Mouse (Mus musculus): ENCODE measurements around the gene Erf. TPM values are rescaled to one million over a fixed set of nuclear protein-coding genes. Genes with fewer than 3 reads are reported as not detected.

Erf gene
- total RNA-seq, 1 experiment from 2014 or later, result 34.4 TPM

DNA sequence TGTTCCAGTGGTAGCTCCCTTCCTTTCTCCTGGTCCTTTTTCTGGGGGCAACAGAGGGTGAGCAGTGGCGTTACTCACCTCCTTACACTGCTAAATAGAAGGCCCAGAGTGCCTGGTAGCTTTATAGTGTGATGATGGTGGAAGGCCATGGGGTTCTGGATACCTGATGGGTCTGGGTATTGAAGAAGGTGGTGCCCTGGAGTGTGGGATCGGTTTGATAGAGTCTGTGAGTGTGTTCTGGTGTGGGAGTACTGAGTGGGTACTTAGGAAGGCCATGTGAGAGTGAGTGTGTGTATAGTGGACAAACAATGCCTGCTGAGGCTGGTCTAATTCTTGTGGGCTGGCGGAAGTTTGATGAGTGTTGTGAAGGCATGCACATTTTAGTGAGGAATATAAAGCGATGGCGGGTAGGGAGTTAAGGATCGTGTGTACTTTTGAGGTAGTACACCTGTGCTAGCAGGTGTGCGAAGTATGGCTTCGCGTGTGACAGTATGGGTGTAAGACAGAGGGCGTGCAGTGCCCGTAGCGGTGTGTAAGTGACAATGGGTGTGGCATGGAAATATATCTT is 30.7 kb upstream of the Erf start:
- DNase-seq, result no peak

DNA sequence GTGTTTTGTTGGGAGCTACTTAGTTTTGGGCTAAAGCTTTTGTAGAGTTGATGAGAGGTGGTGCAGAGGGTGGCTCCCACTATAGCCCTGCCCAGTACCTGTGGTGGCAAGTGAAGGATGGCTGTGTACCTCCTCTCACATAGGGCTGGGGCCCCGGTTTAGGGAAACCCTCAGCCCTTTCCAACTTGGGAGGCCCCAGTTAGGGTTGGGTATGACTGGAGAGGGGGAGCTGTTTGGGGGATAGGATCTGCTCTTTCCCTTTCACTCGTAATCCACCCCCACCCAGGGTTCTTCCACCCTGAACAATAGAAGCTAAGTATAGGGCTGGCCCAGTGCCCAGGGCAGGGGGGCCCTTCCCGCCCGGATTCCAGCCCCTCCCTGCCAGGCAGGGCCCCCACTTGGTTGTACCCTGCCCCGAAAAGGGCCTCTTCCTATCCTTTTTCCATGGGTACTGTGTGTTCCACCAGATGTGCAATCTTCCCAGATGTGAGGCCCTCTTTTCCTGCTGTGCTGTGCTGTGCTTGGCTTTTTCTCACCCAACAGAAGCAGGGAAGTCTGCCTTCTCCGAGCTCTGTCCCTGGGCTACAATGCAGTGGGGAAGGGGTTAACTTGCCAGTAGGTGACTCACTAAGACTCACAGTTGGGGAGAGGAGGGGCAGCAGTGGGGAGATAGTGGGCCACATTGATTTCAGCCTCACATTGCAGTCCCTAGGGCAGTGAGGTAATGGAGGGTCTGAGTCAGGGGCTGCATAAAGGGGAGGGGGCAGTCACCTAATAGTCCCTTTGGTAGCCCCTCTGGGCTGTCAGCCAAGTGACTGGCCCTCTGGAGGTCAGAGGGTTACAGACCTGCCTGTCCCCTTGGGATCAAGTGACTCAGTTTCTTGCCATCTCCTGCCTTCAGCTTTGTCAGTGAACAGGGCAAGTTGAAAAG is 29.6 kb upstream of the Erf start:
- DNase-seq, result peak; percentile 76

DNA sequence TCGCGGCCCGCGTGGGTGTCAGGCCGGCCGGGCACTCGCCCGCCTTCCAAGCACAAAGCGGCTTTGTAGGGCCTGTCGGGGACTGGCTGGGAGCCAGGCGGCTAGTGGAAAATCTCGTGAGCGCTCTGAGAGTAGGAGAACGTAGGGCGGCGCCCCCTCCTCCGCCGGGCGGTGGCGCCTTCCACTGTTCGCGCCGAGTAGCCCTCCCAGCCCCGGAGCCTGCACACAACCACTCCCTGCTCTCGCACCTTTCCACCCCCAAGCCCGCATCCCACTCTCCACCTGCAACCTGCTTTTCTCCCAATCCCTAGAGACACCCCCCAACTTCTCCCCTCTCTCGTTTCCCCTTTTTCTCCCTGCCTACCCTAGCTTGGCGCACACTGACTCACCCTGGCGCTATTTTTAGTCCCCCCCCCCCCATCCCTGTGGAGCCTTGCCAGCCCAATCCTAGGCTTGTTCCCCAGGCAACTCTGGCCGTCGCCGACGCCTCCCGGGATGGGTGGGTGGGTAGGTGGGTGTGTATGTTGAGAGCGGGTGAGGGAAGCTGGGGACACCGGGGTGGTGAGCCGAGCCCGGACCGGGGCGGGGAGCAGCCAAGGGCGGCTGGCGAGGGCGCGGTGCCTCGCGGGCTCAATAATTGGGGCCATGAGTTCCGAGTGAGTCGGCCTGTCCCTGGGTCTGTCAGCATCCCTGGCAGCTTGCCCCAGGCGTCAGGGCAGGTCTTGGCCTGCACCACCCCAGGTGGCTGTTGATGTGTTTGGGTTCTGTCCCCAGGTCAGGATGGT is 28.7 kb upstream of the Erf start:
- DNase-seq, result peak; percentile 88

DNA sequence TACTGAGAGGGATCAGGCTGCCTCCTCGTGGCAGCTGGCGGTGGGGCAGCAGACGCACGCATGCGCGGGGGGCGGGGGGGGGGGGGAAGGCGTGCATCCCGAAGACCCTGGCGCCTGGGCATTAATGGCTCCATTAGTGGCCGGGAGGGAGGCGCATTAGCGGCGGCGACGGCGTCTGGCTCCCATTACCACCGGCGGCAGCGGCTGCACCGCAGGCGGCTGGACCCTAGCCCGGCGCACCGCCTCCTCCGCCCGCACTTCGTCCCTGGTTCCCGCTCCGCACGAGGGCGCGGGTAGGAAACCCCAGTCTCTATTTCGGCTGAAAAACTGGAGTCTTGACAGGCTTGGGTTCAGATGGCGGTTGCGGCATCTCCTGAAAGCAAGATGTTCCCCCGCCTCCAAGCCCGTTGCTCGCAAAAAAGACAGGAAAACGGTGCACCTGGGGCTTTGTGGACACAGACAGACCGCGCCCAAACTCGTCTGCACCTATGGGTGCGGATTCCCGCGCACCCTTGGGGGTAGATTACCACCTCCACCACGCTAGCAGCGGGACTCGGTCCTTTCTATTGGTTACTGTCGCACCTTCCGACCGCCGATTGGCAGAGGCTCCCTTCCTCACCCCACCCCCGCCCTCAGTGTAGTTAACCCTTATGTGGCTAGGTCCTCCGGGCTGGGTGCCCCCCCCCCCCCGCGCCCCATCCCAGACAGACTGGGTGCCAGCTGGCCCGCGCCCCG is 27.9 kb upstream of the Erf start:
- peak; percentile 90 for DNase-seq

DNA sequence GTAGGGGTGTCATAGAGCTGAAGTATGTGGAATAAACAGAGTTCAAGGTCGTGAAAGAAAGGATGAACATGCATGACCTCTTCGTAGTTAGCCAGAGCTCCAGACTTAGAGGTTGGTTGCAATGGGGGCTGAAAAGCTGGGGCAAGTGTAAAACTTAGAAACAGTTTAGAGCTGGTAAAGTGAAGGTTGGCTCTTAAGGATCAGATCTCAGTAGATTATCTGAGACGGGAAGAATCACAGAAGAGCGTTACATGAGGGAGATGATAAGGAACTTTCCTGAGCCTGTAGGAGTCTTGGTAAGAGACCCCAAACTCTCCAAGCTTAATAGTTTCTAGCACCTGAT is 27.4 kb upstream of the Erf start:
- DNase-seq, result no peak

DNA sequence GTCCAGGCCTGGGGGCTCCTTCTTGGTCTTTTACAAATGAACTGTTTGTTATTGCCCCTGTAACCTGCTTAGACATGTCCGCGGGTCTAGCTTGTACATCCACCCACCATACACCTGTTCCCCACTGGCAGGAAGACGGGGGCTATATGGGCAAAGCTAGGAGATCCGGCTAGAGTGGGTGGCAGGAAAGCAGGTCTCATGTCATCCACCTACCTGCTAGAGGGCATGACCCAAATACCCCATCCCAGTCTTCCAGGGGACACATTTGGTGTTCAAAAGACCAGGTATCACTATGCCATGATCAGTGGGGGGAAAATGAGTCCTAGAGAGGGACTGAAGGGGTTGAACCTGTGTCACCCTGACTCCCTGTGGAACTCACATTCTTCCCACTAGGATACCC is 26.8 kb upstream of the Erf start:
- no peak for DNase-seq

DNA sequence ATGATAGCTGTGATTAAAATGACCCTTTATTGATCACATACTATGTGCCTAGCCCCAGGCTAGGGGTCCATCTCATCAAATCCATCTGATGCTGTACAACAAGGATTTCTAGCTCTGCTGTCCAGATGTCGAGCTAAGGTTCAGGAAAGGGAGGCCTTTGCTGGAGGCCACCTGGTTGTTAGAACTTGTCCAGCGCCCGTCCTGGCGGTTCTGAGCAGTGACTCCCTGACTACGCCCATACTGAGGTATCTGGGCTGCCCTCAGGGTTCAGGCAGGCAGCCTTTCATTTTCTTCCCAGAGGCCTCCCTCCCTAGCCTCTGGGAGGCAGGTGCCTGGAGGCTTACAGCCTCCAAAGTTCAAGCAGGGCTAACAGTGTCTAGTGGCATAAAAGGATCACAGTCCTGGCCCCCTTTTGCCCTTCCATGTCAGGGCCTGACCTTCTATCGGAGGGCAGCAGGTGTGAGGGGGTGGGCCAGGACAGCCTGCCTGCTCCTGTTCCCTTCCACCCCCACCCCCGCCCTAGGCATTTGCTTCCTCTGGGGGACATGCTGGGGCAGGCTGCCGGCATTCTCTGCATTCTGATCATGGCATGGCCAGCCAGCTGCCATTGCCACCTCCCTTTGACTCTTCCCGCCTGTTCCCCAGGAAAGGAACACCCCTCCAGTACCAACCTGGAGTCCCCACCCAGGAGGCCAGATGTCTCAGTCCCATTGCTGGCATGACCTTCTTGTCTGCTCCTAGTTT is 25.2 kb upstream of the Erf start:
- no peak for DNase-seq

DNA sequence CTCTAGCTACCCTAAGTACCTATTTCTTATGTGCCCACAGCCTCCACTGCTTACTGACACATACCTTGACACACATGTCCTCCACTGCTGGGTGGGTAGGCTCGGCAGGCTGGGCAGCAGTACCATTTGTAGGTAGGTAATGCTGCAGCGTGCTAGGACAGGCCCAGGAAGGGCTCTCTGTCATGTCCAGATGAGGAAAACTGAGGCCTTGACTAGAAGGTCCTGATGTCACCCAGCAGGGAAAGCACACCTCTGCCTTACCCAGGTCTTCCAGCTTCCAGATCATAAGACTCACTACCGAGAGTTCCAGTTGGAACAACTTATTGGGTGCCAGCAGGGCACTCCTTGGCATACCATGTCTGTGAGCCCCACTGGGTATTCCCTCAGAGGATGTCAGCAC is 24.4 kb upstream of the Erf start:
- DNase-seq, result no peak

DNA sequence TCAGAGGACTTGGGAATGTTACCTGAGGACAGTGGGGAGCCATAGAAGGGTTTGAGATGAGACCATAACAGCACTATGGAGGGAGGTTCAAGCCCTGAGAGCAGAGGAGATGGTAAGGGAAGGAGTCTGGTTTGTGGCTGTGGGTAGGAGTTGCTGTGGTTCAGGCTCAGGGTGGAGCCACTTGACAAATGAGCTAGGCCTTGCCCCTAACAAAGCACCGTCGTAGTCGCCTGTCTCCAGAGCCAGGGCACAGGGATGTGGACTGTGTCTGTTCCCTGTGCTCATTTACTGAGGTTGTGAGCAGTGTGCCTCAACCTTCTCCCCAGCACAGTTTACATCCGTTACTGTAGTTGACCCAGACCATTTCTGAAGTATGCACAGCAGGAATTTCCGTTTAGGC is 24.0 kb upstream of the Erf start:
- no peak for DNase-seq

DNA sequence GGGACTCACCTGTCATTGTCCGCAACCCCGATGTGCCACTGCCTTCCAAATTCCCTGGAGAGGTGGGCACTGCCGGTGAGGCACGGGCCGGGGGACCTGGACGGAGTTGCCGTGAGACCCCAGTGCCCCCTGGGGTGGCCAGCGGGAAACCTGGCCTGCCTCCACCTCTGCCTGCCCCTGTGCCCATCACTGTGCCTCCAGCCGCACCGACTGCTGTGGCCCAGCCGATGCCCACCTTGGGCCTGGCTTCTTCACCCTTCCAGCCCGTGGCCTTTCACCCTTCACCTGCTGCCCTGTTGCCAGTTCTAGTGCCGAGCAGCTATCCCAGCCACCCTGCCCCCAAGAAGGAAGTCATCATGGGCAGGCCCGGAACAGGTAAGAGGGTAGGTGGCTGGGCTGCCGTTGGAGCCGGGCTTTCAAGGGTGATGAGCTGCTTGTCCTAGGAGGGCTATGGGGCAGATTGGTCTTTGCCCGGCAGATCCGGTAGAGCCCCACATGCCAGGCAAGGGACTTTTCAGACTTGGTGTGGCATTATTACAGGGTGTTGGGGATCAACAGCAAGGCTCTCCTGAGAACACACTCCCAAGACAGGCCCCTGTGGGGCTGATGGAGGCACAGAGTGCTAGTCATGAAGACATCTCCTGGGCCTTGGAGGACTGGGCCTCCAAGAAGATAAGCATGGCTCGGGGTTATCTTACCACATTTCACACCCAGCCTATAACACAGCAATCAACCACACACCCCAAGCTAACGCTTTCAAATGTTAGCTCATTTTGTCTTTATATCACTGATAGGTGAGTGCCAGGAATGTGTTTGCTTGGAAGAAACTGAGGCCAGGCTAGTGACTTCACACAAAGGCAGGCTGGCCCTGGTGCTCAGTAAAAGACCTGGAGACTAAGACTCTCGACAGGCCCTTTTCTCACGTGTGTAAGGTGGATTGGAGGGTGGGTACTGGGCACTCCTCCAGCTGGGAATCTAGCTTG is 23.0 kb upstream of the Erf start:
- no peak for DNase-seq

DNA sequence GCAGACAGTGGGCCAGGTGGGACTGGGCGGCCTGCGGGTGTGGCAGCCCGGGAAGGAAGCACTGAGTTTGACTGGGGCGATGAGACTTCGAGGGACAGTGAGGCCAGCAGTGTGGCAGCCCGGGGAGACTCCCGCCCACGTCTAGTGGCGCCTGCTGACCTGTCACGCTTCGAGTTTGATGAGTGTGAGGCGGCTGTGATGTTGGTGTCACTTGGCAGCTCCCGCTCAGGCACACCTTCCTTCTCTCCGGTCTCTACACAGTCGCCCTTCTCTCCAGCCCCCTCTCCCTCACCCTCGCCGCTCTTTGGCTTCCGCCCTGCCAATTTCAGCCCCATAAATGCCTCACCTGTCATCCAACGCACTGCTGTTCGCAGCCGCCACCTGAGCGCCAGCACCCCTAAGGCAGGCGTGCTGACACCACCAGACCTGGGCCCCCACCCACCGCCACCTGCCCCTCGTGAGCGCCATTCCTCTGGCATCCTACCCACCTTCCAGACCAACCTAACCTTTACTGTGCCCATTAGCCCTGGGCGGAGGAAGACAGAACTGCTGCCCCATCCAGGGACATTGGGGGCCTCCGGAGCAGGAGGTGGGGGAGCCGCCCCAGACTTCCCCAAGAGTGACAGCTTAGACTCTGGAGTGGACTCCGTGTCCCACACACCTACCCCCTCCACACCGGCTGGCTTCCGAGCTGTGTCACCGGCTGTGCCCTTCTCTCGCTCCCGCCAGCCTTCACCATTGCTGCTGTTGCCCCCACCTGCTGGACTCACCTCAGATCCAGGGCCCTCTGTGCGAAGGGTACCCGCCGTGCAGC is 22.1 kb upstream of the Erf start:
- DNase-seq, result no peak

DNA sequence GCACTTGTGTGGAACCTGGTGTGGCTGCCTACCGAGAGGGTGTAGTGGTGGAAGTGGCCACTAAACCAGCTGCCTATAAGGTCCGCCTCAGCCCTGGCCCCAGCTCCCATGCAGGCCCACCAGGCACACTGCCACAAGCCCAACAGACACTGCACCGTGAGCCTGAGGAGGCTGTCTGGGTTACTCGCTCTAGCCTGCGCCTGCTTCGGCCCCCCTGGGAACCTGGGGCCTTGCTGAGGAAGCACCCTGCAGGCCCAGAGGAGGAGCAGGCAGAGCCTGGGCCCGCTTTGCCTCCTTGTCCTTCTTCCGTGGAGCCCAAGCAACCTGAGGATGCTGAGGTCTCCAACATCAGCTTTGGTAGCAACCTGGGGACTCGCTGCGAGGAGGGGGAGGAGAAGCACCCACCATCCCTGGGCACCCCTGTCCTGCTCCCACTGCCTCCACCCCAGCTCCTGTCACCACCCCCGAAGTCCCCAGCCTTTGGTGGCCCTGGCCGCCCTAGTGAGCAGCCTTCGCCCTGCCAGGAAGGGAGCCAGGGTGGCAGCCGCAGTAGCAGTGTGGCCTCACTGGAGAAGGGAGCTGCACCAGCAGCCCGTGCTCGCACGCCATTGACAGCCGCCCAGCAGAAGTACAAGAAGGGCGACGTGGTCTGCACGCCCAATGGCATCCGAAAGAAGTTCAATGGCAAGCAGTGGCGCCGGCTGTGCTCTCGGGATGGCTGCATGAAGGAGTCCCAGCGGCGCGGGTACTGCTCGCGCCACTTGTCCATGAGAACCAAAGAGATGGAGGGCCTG is 21.3 kb upstream of the Erf start:
- no peak for DNase-seq

DNA sequence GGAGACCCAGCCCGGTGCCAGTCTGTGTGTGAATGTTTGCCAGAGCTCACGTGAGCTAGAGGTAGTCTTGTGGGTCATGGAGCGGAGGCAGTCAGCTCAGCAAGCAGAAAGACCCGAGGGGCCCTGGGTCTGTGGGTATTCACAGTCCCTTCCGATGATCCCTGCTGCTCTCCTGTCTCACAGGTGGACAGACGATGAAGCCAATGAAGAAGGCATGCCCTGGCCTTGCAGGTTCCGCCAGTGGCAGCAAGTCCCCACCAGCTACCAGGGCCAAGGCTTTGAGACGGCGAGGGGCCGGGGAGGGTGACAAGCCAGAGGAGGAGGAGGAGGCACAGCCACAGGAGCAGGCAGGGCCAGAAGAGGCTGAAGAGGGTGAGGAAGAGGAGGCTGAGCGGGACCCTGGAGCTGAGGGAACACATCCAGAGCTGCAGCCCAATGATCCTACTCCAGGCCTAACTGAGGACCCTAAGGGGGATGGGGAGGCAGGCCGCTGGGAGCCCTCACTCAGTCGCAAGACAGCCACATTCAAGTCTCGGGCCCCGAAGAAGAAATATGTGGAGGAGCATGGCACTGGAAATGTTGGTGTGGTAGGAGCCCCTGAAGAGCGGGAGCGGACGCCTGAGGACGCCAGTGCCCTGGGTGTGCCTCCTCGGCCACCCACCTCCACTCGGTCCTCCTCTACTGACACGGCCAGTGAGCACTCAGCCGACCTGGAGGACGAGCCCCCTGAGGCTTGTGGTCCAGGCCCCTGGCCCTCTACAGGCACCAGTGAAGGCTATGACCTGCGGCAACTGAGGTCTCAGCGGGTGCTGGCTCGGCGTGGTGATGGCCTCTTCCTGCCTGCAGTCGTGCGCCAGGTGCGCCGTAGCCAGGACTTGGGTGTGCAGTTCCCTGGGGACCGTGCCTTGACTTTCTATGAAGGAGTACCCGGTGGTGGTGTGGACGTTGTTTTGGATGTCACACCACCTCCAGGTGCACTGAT is 20.4 kb upstream of the Erf start:
- DNase-seq, result no peak

DNA sequence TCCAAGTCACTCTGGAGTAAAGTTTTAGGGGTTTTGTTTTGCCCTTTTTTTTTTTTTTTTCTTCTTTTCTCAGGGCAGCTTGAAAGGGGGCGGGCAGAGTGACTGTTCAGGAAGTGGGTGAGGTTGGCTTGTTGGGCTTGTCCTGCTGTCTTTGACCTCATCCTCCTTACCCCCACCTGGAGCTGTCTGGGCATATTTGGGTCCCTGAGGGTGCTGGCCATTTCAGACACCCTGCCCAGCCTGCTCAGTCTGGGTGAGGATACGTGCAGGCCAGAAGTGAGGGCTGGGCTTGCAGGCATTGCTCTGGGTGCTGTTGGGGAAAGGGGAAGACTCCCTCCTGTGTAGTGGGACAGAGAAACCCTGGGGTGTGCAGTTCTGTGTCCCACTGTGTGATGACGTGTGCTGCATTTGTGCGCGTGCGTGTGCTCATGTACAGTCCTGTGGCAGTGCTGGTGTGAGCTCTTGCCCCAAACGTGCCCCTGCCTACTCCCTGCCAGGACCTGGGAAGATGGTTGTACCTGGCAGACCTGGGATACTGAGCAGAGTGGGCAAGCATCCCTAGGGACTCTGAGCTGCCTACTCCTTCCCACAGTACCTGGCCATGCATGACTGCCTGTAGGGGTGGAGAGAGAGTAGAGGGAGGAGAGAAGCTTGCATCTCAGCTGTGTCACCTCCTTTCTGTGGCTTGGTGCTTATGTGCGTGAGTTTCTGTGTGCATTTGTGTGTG is 19.1 kb upstream of the Erf start:
- no peak for DNase-seq

DNA sequence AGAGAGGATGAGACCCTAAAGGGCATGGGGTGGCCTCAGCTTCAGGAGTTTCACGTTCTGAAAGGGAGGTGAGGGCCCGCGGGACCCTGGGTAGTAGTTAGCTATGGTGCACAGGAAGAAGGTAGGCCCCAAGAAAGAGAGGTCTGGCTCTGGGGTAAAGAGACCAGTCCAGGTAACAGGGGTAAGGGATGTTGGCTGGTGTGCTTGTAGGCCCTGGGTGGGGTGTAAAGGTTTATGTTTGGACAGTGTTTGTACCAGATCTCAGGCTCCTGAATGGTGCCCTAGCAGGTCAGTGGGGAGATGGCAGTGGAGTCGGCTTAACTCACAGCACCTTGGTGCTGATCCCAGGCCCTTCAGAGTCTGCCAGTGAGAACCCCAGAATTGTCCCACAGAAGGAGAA is 18.5 kb upstream of the Erf start:
- DNase-seq, result no peak

DNA sequence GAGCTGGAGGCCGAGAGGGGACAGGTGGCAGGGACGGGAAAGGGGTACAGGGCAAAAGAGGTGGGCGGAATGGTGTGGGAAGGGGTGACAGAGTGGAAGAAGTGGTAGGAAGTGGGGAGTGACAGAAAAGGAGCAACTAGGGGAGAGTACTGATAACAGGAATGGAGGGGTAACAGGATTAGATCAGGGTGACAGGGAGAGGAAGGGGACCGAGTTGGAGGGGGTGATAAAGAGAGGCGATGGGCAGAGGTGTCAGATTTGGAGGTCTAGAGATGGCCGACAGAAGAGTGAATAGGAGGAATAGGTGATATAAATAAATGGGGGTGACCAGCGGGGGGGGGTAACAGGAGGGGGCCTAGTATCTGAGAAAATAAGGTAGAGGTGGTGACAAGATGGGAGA is 18.0 kb upstream of the Erf start:
- DNase-seq, result no peak
